Mouse (Mus musculus) CH12.LX (cell line): ENCODE results near the gene Ildr1. TPM values are rescaled to one million over a fixed set of nuclear protein-coding genes. Genes with fewer than 3 reads are reported as not detected.

Experiments used
- DNase-seq: peaks from one replicate; pipeline ENCODE4 v3.0.0-alpha.2; 2013; ENCODE audit errors: extremely low read depth
- H3K27ac ChIP-seq: 2 replicates; pipeline ENCODE4 v1.5.1; 2012; ENCODE audit warnings: low read depth, mild to moderate bottlenecking, control low read depth, moderate library complexity; ENCODE audit not compliant: insufficient read depth
- H3K27me3 ChIP-seq: replicated peaks from 2 replicates; pipeline ENCODE3; 2012; ENCODE audit warnings: inconsistent platforms
- H3K36me3 ChIP-seq, 2 experiments: replicated peaks in 1 of 2; 2 replicates each; pipeline versions ENCODE3 to v1.6.1; 2012; ENCODE audit warnings: inconsistent platforms in 1 of 2, low read length in 1 of 2, mild to moderate bottlenecking in 1 of 2, mixed read lengths in 1 of 2, moderate library complexity in 1 of 2; ENCODE audit not compliant: control insufficient read depth in 1 of 2, insufficient read depth in 1 of 2
- H3K4me1 ChIP-seq, 2 experiments: 2 replicates each; pipeline ENCODE4 v1.6.1; 2012; ENCODE audit warnings: inconsistent platforms in 1 of 2, moderate library complexity in 1 of 2; ENCODE audit not compliant: insufficient read depth in 2 of 2, control insufficient read depth in 1 of 2
- H3K4me2 ChIP-seq: 2 replicates; pipeline ENCODE4 v1.6.1; 2012; ENCODE audit warnings: low read depth, mild to moderate bottlenecking, control low read depth; ENCODE audit not compliant: poor library complexity, insufficient read depth, severe bottlenecking
- H3K4me3 ChIP-seq, 3 experiments: fragments of 150-350 bp in 1 of 3; sonication (generic) in 1 of 3; replicated peaks in 1 of 3; 2 replicates each; pipeline versions ENCODE3 to v1.5.1; 2011 to 2012; ENCODE audit warnings: low read depth in 2 of 3, low read length in 2 of 3, mild to moderate bottlenecking in 2 of 3, moderate library complexity in 2 of 3, control low read depth in 1 of 3, improper control_type of control experiment in 1 of 3, inconsistent platforms in 1 of 3, mixed read lengths in 1 of 3; ENCODE audit not compliant: poor library complexity in 1 of 3
- H3K79me2 ChIP-seq: replicated peaks from 2 replicates; pipeline ENCODE4 v1.6.1; 2012; ENCODE audit warnings: mild to moderate bottlenecking, moderate library complexity; ENCODE audit not compliant: control insufficient read depth, poor library complexity, insufficient read depth, severe bottlenecking; ENCODE audit errors: extremely low read depth
- H3K9ac ChIP-seq: 2 replicates; pipeline ENCODE4 v1.6.1; 2012; ENCODE audit warnings: low read depth, mild to moderate bottlenecking, control low read depth, moderate library complexity; ENCODE audit not compliant: insufficient read depth
- H3K9me3 ChIP-seq: replicated peaks from 2 replicates; pipeline ENCODE3; 2012; ENCODE audit warnings: low read length, inconsistent platforms, mixed read lengths
- BHLHE40 ChIP-seq: IDR thresholded peaks from 2 replicates; pipeline ENCODE4 v1.6.1; 2011; ENCODE audit warnings: mild to moderate bottlenecking, low read depth, low read length, improper control_type of control experiment
- CHD1 ChIP-seq: IDR thresholded peaks from 2 replicates; pipeline ENCODE4 v1.6.1; 2012; ENCODE audit warnings: low read depth, low read length, improper control_type of control experiment, inconsistent platforms
- CTCF ChIP-seq, 2 experiments: IDR thresholded peaks in 1 of 2; conservative IDR thresholded peaks in 1 of 2; 2 replicates each; pipeline ENCODE4 v1.5.1; 2011 to 2012; ENCODE audit warnings: low read depth in 2 of 2, low read length in 2 of 2, improper control_type of control experiment in 1 of 2, inconsistent platforms in 1 of 2, mild to moderate bottlenecking in 1 of 2, moderate library complexity in 1 of 2
- ELF1 ChIP-seq: IDR thresholded peaks from 2 replicates; pipeline ENCODE4 v1.6.1; 2014; ENCODE audit warnings: low read depth, mild to moderate bottlenecking, inconsistent platforms, low read length, improper control_type of control experiment
- EP300 ChIP-seq: IDR thresholded peaks from 2 replicates; pipeline ENCODE4 v1.6.1; 2011; ENCODE audit warnings: low read length, improper control_type of control experiment
- JUN ChIP-seq: IDR thresholded peaks from 2 replicates; pipeline ENCODE4 v1.6.1; 2011; ENCODE audit warnings: low read depth, mild to moderate bottlenecking, low read length, improper control_type of control experiment, moderate library complexity; ENCODE audit not compliant: insufficient read depth
- JUND ChIP-seq: conservative IDR thresholded peaks from 2 replicates; pipeline ENCODE4 v1.6.1; 2011; ENCODE audit warnings: low read depth, low read length, improper control_type of control experiment
- KAT2A ChIP-seq: IDR thresholded peaks from 2 replicates; pipeline ENCODE4 v1.6.1; 2012; ENCODE audit warnings: low read length, improper control_type of control experiment, inconsistent platforms; ENCODE audit not compliant: insufficient replicate concordance
- MAFK ChIP-seq: IDR thresholded peaks from 2 replicates; pipeline ENCODE4 v1.6.1; 2011; ENCODE audit warnings: low read length, improper control_type of control experiment; ENCODE audit not compliant: insufficient replicate concordance
- MEF2A ChIP-seq: IDR thresholded peaks from 2 replicates; pipeline ENCODE4 v1.6.1; 2014; ENCODE audit warnings: low read depth, mild to moderate bottlenecking, inconsistent platforms, low read length, improper control_type of control experiment, borderline replicate concordance
- MXI1 ChIP-seq: IDR thresholded peaks from 2 replicates; pipeline ENCODE4 v1.6.1; 2011; ENCODE audit warnings: mild to moderate bottlenecking, low read depth, low read length, improper control_type of control experiment
- MYC ChIP-seq: IDR thresholded peaks from 2 replicates; pipeline ENCODE4 v1.6.1; 2011; ENCODE audit warnings: low read depth, mild to moderate bottlenecking, improper control_type of control experiment, low read length
- NRF1 ChIP-seq: IDR thresholded peaks from 2 replicates; pipeline ENCODE4 v1.6.1; 2014; ENCODE audit warnings: low read depth, mild to moderate bottlenecking, inconsistent platforms, low read length, improper control_type of control experiment, moderate library complexity
- POLR2A ChIP-seq: IDR thresholded peaks from 2 replicates; pipeline ENCODE4 v1.6.1; 2011; ENCODE audit warnings: low read depth, mild to moderate bottlenecking, improper control_type of control experiment, low read length
- RAD21 ChIP-seq: IDR thresholded peaks from 2 replicates; pipeline ENCODE4 v1.6.1; 2011; ENCODE audit warnings: low read depth, mild to moderate bottlenecking, low read length, improper control_type of control experiment, moderate library complexity
- RCOR1 ChIP-seq: conservative IDR thresholded peaks from 2 replicates; pipeline ENCODE4 v1.6.1; 2012; ENCODE audit warnings: low read depth, mild to moderate bottlenecking, inconsistent platforms, low read length, improper control_type of control experiment
- SIN3A ChIP-seq: IDR thresholded peaks from 2 replicates; pipeline ENCODE4 v1.6.1; 2012; ENCODE audit warnings: low read length, improper control_type of control experiment, inconsistent platforms
- SMC3 ChIP-seq: IDR thresholded peaks from 2 replicates; pipeline ENCODE4 v1.6.1; 2011; ENCODE audit warnings: low read depth, low read length, improper control_type of control experiment
- UBTF ChIP-seq: IDR thresholded peaks from 2 replicates; pipeline ENCODE4 v1.6.1; 2012; ENCODE audit warnings: low read depth, mild to moderate bottlenecking, inconsistent platforms, low read length, improper control_type of control experiment, moderate library complexity
- USF2 ChIP-seq: conservative IDR thresholded peaks from 2 replicates; pipeline ENCODE4 v1.6.1; 2011; ENCODE audit warnings: low read depth, low read length, improper control_type of control experiment
- ZC3H11A ChIP-seq: IDR thresholded peaks from 2 replicates; pipeline ENCODE4 v1.6.1; 2012; ENCODE audit warnings: low read depth, mild to moderate bottlenecking, inconsistent platforms, low read length, improper control_type of control experiment
- ZKSCAN1 ChIP-seq: IDR thresholded peaks from 2 replicates; pipeline ENCODE4 v1.6.1; 2012; ENCODE audit warnings: low read depth, inconsistent platforms, low read length, improper control_type of control experiment, borderline replicate concordance
- ZMIZ1 ChIP-seq: IDR thresholded peaks from 2 replicates; pipeline ENCODE4 v1.6.1; 2012; ENCODE audit warnings: low read depth, mild to moderate bottlenecking, inconsistent platforms, low read length, improper control_type of control experiment
- ZNF384 ChIP-seq: IDR thresholded peaks from 2 replicates; pipeline ENCODE4 v1.6.1; 2012; ENCODE audit warnings: low read depth, low read length, improper control_type of control experiment, inconsistent platforms
- dilution Hi-C: fragments of 300-500 bp; cut with MboI; formaldehyde crosslinking; loops from 2 replicates; pipeline ENCODE4 v1.14.3; 2020; ENCODE audit warnings: low sequenced_read_pairs; ENCODE audit not compliant: extremely low pct_unique_long_range_greater_than_20kb, extremely low pct_ligation_motif_present
- in situ Hi-C: fragments of 300-500 bp; cut with MboI; formaldehyde crosslinking; loops from 3 replicates; pipeline ENCODE4 v1.14.3; 2019; ENCODE audit warnings: low sequenced_read_pairs, low pct_ligation_motif_present, low pct_unique_long_range_greater_than_20kb, mixed read lengths
- polyA plus RNA-seq: library from polyadenylated mRNA; unstranded; fragments of >175 nt; gene quantifications from 2 replicates; pipeline ENCODE4 v1.2.1, GENCODE M21; 2012; ENCODE audit warnings: low read depth; ENCODE audit not compliant: insufficient read length
- total RNA-seq, 2 experiments: library from RNA; depleted of rRNA; stranded (reverse); fragments of 300-350 nt in 1 of 2; fragments of >200 nt in 1 of 2; gene quantifications; 2 replicates each; pipeline ENCODE4 v1.2.3; 2012 to 2014

Gene Ildr1
- total and polyA plus RNA-seq, 3 experiments = 0.34 to 0.81 (median 0.76) TPM

GRCm38 (mm10) chr16:36735421-36735820 is 41.6 kb downstream of the Ildr1 start:
- dilution Hi-C loops = no loop called here
- Histone ChIP-seq H3K27ac (no peak overlapping the region), H3K9ac (no peak overlapping the region), H3K4me1 (peaks cover 0 to 7% of the 10 kb centered on the region in 2 experiments; a peak in 2 of 4 replicates), H3K9me3 (no peaks in the 10 kb centered on the region), H3K36me3 (no peaks in the 10 kb centered on the region), H3K27me3 (peaks cover 3% of the 10 kb centered on the region), H3K4me3 (no peak overlapping the region), H3K79me2 (no peaks in the 10 kb centered on the region), H3K4me2 (no peak overlapping the region)
- TF ChIP-seq CHD1 (no peak), MXI1 (no peak), ELF1 (no peak), ZKSCAN1 (no peak), SMC3 (peak; percentile 87), RAD21 (peak; percentile 59), POLR2A (no peak), NRF1 (0 out of 2 replicates have a peak, but pooled peaks have one; percentile 5), MAFK (no peak), SIN3A (no peak), CTCF (conservative IDR thresholded peaks at IDR 0.05 in 1 of 2, IDR thresholded peaks at IDR 0.05 in 1 of 2; ENCODE audit: low read depth in 2 of 2, low read length in 2 of 2) (peak in 1 of 2 experiments; percentile 82; a peak in 2 of 4 replicates), ZC3H11A (peak; percentile 57), USF2 (no peak), JUN (no peak), RCOR1 (no peak), UBTF (no peak), EP300 (no peak)
- no peak for DNase-seq
- in situ Hi-C loops = no loop called here

GRCm38 (mm10) chr16:36739404-36739930 is 45.7 kb downstream of the Ildr1 start:
- Histone ChIP-seq H3K4me2 (no peak overlapping the region), H3K27ac (no peak overlapping the region), H3K36me3 (no peaks in the 10 kb centered on the region), H3K27me3 (peaks cover 3% of the 10 kb centered on the region), H3K9me3 (no peaks in the 10 kb centered on the region), H3K79me2 (no peaks in the 10 kb centered on the region), H3K4me1 (no peaks in the 10 kb centered on the region), H3K4me3 (no peak overlapping the region), H3K9ac (no peak overlapping the region)
- no peak for TF ChIP-seq ZNF384
- no peak for TF ChIP-seq MXI1
- no peak for TF ChIP-seq SMC3
- no peak for TF ChIP-seq ZMIZ1
- no peak for TF ChIP-seq MEF2A
- TF ChIP-seq NRF1 = no peak
- no peak for TF ChIP-seq ZKSCAN1
- no peak for TF ChIP-seq BHLHE40
- TF ChIP-seq UBTF = no peak
- no peak for TF ChIP-seq EP300
- TF ChIP-seq POLR2A = no peak
- no peak for TF ChIP-seq KAT2A
- no peak for TF ChIP-seq MYC
- no peak for TF ChIP-seq JUND
- DNase-seq = no peak
- in situ Hi-C loops = no loop called here
- dilution Hi-C loops = no loop called here
